Mouse (Mus musculus) left cerebral cortex, postnatal 25 days (tissue): ENCODE measurements around the gene Zfp609. TPM values are rescaled to one million over a fixed set of nuclear protein-coding genes. Genes with fewer than 3 reads are reported as not detected.
"Not testable (repeated sequence)": the region's sequence is repeated elsewhere in the genome, so short reads cannot be mapped to it uniquely, and the experiment has no call there.

Source experiments
- DNase-seq, 2 experiments: peaks; one replicate each; pipeline ENCODE4 v3.0.0; 2022; ENCODE audit warnings: low spot score in 2 of 2, mixed read lengths in 1 of 2
- intact Hi-C: fragments of 180-260 bp; cut with DNase I; formaldehyde crosslinking; loops from one replicate; pipeline ENCODE4 v1.15.1; 2025
- total RNA-seq, 2 experiments: library from RNA; stranded (reverse); gene quantifications; 2 replicates each; pipeline ENCODE4 v1.2.3; 2021

The Zfp609 gene
- total RNA-seq, 2 experiments from 2014 or later = 42.3 to 48.5 TPM

DNA sequence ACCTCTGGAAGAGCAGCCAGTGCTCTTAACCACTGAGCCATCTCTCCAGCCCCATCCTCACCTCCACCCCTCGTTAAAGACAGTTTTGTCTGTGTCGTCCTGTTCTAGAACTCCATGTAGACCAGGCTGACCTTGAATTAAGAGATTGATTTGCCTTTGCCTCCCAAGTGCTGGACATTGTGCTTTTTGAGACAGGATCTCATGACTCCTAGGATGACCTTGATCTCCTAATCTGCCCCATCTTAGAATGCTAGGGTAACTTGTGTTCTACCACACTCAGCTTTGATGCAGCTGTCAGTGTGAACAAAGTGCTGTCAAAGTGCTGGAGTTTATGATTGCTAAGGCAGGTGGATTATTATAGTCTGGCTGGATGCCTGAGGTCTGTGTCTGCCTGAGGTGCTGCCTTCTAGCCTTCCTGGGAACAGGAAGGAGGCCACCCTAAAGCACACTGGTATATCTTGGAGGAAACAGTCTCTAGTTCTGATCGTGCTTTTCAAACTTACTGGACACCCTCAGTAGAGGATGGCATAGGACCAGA is 172.6 kb downstream of the Zfp609 start:
- intact Hi-C loops = no loop called here

GRCm38 (mm10) chr9:65653741-65654140 is 173.6 kb downstream of the Zfp609 start:
- intact Hi-C loops = no loop called here
- no peak for DNase-seq

More for the DNA sequence above, 172.6 kb downstream of the Zfp609 start:
- no peak for DNase-seq

- DNase-seq, intact Hi-C loops: not testable (repeated sequence)
Measured at GRCm38 (mm10) chr9:65651957-65652356, 175.4 kb downstream of the Zfp609 start.

DNA sequence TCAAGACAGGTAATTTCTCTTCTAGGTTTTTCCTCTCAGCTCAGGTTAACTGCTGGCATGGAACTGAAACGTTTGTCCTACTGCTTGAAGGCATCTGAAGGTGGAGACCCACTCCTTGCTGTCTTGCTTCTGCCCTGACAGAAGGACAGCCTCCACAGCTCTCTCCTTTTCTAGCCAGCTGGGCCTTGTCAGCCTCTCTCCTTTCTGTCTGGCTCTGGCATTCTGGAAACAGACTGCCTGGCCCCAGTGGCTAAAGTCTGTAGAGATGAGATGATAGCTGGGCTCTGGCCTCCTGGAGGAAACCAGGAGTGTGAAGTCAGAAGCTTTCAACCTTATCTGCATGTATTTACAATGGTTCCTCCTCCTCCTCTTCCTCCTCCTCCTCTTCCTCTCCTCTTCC is 177.4 kb downstream of the Zfp609 start:
- no peak for DNase-seq
- intact Hi-C loops = no loop called here

DNA sequence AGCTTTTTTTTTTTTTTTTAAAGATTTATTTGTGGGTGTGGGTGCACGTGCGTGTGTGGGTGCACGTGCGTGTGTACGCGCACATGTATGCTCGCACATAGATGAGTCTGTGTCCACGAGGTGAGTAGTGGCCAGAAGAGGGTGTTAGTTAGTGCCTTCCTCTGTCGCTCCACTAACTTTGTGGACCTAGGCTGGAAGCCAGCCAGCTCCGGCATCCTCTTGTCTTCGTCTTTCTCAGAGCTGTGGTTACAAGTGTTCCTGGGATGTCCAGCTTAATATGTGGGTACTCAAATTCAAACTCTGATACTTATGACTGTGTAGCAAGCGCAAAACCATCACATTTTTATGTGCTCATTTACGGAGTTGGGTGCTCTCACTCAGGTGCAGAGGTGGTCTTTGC is 178.6 kb downstream of the Zfp609 start:
- no peak for DNase-seq
- intact Hi-C loops = no loop called here

GRCm38 (mm10) chr9:65646782-65647181 is 180.6 kb downstream of the Zfp609 start:
- intact Hi-C loops = no loop called here
- no peak for DNase-seq

GRCm38 (mm10) chr9:65645984-65646383 is 181.4 kb downstream of the Zfp609 start:
- no peak for DNase-seq
- intact Hi-C loops = no loop called here

- intact Hi-C loops = no loop called here
- DNase-seq = no peak
Measured at GRCm38 (mm10) chr9:65644960-65645359, 182.4 kb downstream of the Zfp609 start.

- intact Hi-C loops = no loop called here
- DNase-seq = no peak
Measured at GRCm38 (mm10) chr9:65642546-65642945, 184.8 kb downstream of the Zfp609 start.

Other genes starting within 250 kb of the Zfp609 start
- 10 to 100 TPM; 13.3 to 17.0 TPM for gene Plekho2, start 247.5 kb downstream of the Zfp609 start, total RNA-seq
- under 1 TPM; 0.27 to 0.46 TPM for gene Pif1, start 240.4 kb downstream of the Zfp609 start, total RNA-seq
- gene Rbpms2, start 197.9 kb downstream of the Zfp609 start, total RNA-seq = 1 to 10 TPM; 2.2 to 3.2 TPM
- 100 to 1,000 TPM; 231 to 250 TPM for gene Oaz2, start 159.6 kb downstream of the Zfp609 start, total RNA-seq
- gene Pclaf, start 62.7 kb upstream of the Zfp609 start, total RNA-seq = under 1 TPM; 0.53 to 0.55 TPM
- gene Trip4, start 81.2 kb upstream of the Zfp609 start, total RNA-seq = 10 to 100 TPM; 35.4 to 37.2 TPM
- gene Csnk1g1, start 81.4 kb upstream of the Zfp609 start, total RNA-seq = 10 to 100 TPM; 43.4 to 45.0 TPM
- 100 to 1,000 TPM; 182 to 184 TPM for gene Ppib, start 232.7 kb upstream of the Zfp609 start, total RNA-seq
- gene Snx22, start 242.2 kb upstream of the Zfp609 start, total RNA-seq = 1 to 10 TPM; 3.2 to 3.3 TPM